Mouse (Mus musculus) cerebellum, postnatal 10 days (tissue): ENCODE results near the gene Mbd6.
"Not testable (repeated sequence)": the region's sequence is repeated elsewhere in the genome, so short reads cannot be mapped to it uniquely, and the experiment has no call there.

ENCODE experiments used
- DNase-seq, 2 experiments: peaks; one replicate each; pipeline ENCODE4 v3.0.0; 2021; ENCODE audit warnings: mixed read lengths in 2 of 2

The Mbd6 gene

DNA sequence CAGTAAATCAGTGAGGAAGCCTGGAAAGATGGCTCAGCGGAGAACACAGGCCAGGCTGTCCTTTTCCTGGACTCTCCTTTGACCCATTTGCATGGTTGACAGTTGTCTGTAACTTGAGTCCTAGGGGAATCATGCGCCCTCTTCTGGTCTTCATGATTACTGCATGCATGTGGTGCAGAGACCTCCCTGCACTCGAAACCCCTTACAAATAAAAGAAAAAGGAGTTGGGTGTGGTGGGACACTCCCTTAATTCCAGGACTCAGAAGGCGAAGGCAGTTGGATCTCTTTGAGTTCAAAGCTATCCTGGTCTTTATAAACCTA, 23.5 kb upstream of the Mbd6 start:
- DNase-seq, result peak; percentile 93

- DNase-seq, result peak; percentile 93 to 95
Observed at GRCm38 (mm10) chr10:127311476-127312355, 22.9 kb upstream of the Mbd6 start, which contains the start of gene Mars. TSS of gene Mars (minus strand) at chr10:127311786.

GRCm38 (mm10) chr10:127310523-127311475, 22.0 kb upstream of the Mbd6 start:
- DNase-seq, result peak in 1 of 2 experiments; percentile 60

DNA sequence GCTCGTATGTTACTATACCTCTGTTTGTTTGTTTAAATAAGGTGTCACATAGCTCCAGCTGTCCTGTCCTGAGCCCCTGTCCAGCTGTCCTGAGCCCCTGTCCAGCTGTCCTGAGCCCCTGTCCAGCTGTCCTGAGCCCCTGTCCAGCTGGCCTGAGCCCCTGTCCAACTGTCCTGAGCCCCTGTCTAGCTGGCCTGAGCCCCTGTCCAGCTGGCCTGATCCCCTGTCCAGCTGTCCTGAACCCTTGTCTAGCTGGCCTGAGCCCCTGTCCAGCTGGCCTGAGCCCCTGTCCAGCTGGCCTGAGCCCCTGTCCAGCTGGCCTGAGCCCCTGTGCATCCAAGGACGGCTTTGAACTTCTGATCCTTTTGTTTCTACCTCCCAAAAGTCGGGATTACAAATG, 20.3 kb upstream of the Mbd6 start:
- DNase-seq, result not testable (repeated sequence)

DNA sequence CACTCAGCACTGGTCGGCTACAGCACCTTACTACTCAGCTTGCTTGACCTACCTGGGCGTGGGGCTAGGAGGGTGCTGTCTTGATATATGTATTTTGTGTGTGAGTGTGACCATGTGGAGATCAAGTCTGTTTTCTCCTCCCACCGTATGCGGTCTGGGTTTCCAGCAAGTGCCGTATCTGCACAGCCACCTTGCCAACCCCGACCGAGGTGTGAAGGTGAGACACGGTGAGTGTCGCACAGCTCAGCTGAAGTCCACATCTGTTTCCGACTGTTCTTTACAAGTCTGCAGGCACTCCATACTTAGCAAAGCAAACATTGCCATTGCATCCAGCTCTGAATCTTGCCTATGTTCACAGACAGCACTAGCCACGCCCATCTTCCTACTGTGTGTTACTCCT, 14.3 kb upstream of the Mbd6 start:
- no peak for DNase-seq

DNA sequence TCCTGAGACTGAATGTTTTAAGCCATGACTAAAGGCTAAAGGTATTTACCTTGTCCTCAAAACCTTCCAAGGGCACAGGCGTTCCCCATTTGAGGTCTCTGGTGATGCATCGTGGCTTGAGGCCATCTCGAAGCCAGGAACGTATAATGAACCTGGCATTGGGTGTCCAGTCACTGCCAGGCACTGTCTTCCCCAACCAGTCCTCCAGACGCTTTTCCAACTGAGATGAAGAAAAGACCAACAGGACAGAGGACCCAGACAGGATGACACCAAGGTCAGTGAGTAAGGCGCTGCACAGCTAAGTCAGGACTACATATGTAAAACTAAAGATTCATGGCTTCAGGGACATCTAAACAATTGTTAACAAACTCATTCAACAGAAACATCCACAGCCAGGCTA, 11.5 kb upstream of the Mbd6 start:
- no peak for DNase-seq

DNA sequence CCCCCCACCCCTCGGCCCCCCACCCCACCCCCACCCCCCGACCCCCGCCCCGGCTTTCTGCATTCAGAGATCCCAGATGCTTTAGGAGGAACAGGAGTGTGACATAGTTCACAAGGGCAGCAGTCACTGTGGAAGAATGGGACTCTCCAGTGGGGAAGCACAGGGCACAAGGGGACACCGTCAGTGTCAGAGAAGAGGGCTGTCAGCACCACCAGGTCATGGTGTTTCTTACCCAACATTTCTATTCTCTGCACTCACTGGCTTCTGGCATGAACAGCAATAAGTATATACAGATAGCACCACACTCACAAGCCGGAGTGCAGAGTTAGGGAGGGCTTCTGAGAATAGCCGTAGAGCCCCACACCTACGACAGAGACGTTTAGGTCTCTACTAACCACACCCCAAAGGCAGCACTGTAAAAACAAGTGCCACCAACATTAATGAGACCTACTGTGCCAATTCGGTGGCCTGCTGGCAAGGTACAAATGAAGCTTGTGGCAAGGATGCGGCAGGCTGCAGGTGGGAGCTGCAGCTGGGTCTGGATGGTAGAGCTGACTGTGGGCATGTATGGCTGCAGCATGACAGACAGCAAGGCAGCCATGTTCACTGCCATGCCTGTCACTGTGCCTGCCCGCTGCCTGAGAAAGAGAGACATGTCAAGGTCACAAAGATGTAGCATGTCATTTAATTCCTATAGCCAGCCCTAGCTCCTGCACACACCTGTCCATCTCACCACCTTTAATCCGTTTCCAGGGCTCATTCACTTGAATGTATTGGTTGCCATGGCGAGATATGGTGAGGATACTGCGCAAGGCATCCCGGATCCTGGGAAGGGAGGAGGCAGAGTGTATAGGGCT, 8.4 kb upstream of the Mbd6 start:
- no peak for DNase-seq

GRCm38 (mm10) chr10:127295986-127296794, 7.4 kb upstream of the Mbd6 start:
- DNase-seq, result no peak

DNA sequence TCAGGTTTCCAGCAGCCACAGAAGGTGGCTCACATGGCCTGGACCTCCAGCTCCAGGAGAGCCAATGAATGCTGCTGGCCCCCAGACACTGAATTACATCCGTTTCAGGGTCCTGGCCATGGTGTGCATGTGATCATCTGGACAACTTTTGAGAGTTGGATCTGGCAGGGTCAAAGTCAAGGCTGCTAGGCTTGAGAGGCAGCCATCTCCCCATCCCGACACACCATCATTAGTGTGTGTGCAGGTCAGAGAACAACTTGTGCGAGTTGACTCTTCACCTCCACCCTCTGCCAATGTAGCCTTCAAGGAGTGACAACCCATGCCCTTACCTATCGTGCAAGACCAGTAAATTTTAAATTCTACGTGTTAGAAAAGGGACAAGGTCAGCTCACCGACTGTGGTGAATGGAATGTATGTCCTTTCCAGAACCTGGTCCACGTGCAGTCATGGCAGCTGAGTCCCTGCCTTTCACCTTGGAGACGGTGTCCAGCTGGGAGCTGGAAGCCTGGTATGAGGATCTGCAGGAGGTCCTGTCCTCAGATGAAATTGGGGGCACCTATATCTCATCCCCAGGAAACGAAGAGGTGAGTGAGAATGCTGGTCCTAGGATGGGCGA, 6.2 kb upstream of the Mbd6 start:
- no peak for DNase-seq

DNA sequence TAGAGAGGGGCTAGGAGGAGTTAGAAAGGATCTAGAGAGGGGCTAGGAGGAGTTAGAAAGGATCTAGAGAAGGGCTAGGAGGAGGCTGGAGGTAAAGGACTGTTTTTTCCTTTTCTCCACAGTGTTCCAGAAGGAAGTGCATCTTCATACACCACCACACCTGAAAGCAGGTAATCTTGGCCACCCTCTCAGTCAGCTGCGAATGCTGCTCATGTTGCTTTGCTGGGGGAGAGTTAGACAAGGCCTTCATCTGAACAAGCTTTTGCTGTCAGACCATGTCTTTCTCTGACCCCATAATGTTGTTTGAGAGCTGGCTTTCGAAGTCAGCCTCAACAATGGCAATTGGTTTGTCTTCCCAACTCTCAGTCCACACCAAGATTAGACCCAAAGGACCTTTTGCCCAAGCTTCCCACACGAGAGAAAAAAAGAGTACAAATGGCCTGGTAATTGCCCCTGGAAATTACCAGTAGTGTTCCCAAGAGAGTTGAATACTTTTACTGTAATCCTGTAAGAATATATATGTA, 4.8 kb upstream of the Mbd6 start:
- DNase-seq, result no peak

GRCm38 (mm10) chr10:127292987-127293538, 4.2 kb upstream of the Mbd6 start:
- no peak for DNase-seq

DNA sequence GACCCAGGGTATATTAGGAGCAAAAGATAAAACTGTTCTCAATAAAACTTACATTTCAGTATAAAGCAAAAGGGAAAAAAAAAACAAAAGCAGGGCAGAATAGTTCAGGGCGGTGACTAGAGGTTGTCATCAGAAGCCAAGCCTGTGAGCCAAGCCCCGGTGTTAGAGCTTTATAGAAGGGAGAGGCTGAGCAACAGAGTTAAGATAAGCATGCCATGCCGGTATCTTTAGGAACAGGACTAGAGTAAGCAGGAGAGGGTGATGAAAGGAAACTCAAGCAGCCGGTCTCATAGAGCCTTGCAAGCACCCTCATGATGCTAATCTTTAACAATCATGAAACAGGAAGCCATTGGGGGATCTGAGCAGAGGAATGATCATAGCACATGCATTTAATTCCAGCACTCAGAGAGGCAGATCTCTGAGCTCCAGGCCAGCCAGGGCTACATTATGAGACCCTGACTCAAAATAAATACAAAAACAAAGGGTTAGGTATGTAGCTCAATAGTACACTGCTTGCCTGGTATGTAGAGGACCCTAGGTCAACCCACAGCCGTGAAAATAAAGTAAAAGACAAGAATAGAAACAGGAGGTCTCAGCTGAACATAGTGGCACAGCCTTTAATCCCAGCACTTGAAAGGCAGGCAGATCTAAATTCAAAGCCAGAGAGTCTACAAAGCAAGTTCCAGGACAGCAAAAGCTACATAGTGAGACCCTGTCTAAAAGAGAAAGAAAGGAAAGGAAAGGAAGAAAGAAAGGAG, 3.2 kb upstream of the Mbd6 start:
- no peak for DNase-seq

- DNase-seq, result peak in 1 of 2 experiments; percentile 63
Observed at GRCm38 (mm10) chr10:127290930-127291880, 2.4 kb upstream of the Mbd6 start.

- peak; percentile 100 for DNase-seq
Observed at GRCm38 (mm10) chr10:127290307-127290929, 1.6 kb upstream of the Mbd6 start.

GRCm38 (mm10) chr10:127289573-127290191, 864 bp upstream of the Mbd6 start:
- peak; percentile 97 for DNase-seq

- peak in 1 of 2 experiments; percentile 76 for DNase-seq
Observed at GRCm38 (mm10) chr10:127288328-127288799, 454 bp downstream of the Mbd6 start.

- peak in 1 of 2 experiments; percentile 44 for DNase-seq
Observed at GRCm38 (mm10) chr10:127287936-127288293, 903 bp downstream of the Mbd6 start.
